Mouse (Mus musculus) monocyte, adult 2 months (primary cell): ENCODE results near the gene Dusp15.

ENCODE experiments used
- DNase-seq, 2 experiments: peaks; one replicate each; pipeline ENCODE4 v3.0.0; 2022; ENCODE audit warnings: low spot score in 2 of 2, low read depth in 1 of 2

The Dusp15 gene

DNA sequence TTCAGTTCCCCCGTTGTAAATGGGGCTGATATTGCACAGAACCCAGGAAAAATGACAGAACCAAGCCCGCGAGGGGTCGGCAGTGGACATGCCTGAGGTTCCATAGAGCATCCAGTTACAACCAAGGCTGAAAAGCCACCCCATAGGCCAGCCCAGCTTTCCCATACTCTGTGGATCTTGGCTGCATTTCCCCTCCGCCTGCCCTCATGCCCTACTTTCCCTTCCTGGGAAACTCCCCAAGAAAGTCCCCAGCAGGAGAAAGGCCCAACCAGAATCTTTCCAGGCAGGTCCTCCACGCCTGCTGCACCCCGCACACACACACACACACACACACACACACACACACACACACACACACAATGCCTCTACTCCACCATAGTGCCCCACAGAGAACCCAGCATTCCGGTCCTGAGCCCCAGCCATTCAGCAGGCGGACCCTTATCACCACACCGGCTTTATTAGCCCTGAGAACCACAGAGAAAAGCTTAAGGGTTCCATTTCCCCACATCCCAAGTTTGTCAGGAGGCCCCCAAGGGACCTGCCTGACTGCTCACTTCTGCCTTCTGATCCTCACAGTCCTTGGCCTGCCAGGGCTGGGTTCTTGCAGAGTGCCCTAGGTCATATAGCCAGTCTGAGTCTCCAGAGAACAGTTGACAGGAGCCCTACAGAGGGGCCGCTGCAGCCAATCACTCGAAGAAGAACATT, 19.9 kb downstream of the Dusp15 start:
- no peak for DNase-seq

- DNase-seq, result no peak
Measured at GRCm38 (mm10) chr2:152930276-152930675, 21.2 kb downstream of the Dusp15 start.

- no peak for DNase-seq
Measured at GRCm38 (mm10) chr2:152928988-152929370, 22.5 kb downstream of the Dusp15 start.

DNA sequence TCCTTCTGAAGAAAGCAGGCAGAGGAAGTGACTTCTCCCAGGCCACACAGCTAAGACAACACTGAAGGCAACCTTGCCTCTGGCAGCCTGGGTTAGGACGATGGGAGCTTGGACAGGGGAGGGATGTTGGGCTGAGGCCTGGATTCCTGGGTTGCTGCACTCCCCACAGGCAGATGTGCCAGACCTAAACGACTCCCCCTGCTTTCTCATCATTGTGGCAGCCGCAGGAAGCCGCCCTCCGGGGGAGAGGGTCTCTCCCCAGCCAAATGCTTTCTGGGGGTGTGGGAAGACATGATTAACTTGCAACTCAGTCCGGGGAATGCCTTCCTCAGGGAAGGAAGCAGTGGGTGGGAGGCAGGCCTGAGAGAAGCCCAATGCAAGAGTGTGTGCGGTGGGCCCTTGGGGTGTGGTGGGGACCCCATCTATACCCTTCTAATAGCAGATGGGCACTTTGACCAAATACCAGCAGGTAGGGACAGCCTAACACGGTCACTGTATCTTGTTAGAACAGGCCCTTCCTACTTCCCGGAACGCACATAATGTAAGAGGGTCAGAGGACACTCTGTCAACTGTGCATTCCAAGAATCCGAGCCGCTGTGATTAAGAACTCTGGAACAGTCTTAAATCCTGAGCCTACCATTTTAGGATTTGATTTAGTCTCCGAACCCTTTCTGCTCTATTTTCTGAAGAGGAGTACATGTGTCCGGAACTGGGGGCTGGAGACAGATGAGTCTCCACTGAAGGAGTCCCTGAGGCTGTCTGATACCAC, 23.1 kb downstream of the Dusp15 start:
- DNase-seq, result no peak

GRCm38 (mm10) chr2:152927371-152927770, 24.1 kb downstream of the Dusp15 start:
- DNase-seq, result peak; percentile 14 to 42

DNA sequence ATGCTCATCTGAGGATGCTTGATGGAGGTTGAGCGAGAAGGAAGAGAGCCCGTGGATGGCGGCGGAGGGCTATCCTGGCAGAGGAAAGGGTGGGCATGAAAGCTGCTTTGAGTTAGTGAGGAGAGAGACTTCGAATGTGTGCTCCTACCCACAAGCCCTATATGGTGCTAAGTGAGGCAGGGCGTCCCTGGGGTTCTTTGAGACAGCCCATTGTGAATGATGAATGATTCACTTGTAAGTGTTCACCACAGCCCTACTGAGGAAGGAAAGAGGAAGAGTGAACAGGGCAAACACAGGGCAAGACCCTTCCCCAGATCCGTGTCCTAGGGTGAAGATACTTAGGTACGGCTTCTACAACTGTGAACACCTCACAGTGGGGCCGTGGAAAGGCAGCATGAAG, 24.6 kb downstream of the Dusp15 start:
- no peak for DNase-seq

DNA sequence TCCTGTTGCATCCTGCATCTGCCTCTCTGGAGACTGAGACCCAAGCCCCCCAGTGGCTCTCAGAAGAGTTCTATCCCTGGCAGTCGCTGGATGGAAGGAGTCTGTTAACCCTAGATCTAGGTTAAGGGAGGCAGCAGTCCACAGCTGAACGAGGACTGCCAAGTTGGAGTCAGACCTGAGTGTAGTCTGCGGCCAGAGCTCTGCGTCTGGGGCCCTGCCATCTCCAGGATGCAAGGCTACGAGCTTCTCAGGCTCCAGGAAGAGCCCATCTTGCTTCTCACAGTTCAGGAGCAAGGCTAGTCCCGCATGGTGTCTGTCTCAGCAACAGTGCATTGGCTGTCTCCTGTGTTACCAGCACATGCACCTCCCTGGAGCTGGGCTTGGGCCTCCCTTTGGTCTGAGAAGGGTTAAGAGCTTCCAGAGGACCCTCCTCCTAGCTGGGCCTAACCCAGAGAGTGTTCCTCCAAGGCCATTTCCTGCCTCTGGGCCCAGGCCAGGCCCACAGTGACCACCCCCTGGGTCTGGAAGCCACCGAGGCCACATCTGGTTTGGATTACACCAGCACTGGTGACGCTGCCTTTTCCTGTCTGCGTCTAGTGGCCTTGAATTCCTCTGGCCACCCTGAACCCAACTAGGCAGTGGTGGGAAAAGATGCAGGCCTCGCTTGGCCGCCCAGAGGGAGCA, 26.2 kb downstream of the Dusp15 start:
- no peak for DNase-seq

DNA sequence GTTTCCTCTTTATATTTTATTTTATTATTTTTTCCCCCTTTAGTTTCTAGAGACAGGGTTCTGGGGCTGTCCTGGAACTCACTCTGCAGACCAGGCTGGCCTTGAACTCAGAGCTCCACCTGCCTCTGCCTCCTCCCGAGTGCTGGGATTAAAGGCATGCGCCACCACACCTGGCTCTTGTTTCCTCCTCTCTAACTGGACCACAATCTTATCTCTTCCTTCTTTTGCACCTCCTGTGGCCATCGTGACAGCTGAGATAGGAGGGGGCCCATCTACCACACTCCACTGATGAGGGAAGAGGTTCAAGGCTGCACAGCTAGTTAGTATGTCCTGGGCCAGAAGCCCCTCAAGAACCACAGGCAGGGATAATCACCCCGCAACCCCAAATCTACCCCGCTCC, 27.0 kb downstream of the Dusp15 start:
- DNase-seq, result no peak

- DNase-seq, result no peak
Measured at GRCm38 (mm10) chr2:152924128-152924527, 27.4 kb downstream of the Dusp15 start.

DNA sequence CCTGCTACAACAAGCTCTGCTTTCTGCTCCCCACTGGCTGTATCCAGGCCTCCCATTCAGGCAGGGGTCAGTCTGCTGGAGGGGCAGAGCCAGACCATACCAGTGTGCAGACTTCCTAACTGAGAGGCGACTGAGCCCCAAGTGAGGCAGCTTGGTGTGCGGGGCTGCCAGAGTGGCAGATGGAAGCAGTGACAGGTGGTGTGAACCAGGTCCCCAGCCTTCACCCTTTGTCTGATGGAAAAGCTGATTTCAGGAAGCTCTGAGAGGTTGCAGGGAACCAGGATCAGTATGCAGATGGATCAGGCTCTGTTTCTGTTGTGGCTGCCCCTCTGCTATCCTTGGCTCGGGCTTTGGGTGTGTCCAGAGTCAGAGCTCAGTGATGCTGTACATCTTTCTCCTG, 27.9 kb downstream of the Dusp15 start:
- no peak for DNase-seq

GRCm38 (mm10) chr2:152922376-152922775, 29.1 kb downstream of the Dusp15 start:
- DNase-seq, result no peak

DNA sequence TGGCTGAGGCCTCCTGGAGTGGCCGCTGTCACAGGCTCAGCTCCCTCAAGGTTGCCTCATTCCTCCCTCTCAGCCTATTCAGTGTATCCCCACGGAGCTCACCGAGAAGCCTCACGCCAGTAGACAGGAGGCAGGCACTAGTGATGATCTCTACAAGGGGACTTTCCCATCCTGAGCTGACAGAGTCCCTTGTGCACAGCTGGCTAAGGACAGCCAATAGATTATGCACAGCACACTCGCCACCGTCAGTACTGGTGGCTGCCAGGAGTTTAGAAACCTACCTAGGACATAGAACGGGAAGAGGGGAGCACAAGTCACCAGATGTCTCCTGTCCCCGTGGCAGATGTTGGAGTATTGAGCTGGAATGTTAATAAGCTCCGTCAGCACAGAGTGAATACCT, 33.8 kb downstream of the Dusp15 start:
- DNase-seq, result no peak

DNA sequence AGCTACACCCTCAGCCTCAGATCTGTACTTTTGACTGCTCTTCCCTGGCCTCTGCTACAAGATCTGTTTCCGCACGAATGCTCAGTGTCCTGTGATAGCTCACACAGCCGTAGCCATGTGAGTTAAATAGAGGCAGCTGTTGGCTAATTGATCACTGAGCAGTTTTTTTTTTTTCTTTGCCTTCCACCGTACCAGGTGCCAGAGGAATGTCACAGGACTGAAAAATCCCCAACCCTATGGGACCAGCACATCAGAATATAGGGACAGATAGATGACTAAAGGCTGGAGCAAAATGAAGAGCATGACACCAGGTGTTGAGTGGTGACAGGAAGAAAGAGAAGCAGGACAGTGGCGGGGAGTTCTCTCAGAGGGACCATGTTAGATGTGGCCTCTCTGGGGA, 35.4 kb downstream of the Dusp15 start:
- DNase-seq, result no peak

DNA sequence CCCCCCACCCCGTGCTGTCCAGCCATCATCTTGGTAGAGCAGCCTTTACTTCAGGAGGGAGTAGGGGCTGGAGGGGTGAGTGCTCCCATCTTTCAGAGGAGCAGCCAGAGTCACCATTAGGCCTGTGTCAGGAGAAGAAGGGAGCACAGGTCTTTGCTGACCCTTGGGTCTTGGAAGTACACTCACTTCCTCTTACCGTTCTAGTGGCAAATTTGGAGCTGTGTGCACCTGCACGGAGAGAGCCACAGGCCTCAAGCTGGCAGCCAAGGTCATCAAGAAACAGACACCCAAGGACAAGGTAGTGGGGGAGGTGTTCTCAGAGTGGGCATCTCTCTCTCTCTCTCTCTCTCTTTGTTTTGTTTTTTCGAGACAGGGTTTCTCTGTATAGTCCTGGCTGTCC, 36.0 kb downstream of the Dusp15 start:
- DNase-seq, result no peak

- DNase-seq, result peak; percentile 74 to 79
Measured at GRCm38 (mm10) chr2:152914310-152915120, 37.0 kb downstream of the Dusp15 start.

GRCm38 (mm10) chr2:152913471-152913870, 38.0 kb downstream of the Dusp15 start:
- no peak for DNase-seq

DNA sequence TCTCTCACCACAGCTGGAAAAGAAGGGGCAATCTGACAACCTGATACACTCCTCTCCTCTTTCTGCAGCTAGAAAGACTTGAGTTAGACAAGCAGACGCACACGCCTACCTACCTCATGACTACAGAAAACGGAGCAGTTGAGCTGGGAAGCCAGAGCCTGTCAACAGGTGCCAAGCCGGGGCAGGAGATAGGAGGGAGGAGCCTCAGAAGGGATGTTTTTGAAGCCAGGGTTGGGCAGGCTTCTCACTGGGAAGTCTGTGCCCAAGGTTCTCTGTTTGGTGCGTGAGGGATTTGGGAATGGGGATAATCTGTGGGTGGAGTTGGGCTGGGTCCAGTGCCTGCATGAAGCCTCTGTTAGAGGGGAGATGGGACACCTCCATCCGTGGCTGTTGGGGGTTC, 40.1 kb downstream of the Dusp15 start:
- DNase-seq, result no peak

DNA sequence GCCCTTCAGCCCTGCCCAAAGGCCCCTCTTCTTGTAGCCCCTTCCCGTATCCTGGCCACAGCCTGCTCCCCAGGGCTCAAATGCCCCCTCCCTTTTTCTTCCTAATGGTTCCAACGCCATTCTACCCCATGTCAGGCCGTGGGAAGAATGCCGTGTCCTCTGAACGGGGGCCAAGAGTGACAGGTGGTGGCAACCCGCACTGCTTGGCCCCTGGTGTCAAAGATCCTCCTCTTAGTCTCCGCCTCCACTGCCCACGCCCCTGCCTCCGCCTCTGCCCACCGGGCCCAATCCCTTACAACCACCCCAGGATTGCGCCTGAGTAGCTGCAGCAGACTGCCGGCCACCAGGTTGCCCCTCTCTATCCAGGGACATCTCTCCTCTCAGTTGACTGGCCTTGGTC, 40.5 kb downstream of the Dusp15 start, which contains the start of gene Mylk2:
Mylk2 (plus strand) TSS at position 322 of the 400 bp plus-strand sequence.
- DNase-seq, result no peak

- no peak for DNase-seq
Measured at GRCm38 (mm10) chr2:152909848-152910247, 41.6 kb downstream of the Dusp15 start.

GRCm38 (mm10) chr2:152907114-152907943, 44.2 kb downstream of the Dusp15 start:
- DNase-seq, result no peak
